Mouse (Mus musculus) frontal cortex, adult 2 months (tissue): ENCODE measurements at regions not wholly inside any gene's neighbourhood (a gene's known extent, or its start where the extent isn't known, plus 50 kb on each side); places are given as distances from the start of the nearest gene placed in this dataset.
A peak's percentile ranks its signal among the peaks of the same experiment; 100 is the strongest.

Experiments
- DNase-seq, 2 experiments: peaks; one replicate each; pipeline ENCODE4 v3.0.0; 2022; ENCODE audit warnings: low spot score in 1 of 2; ENCODE audit errors: extremely low spot score in 1 of 2

DNA sequence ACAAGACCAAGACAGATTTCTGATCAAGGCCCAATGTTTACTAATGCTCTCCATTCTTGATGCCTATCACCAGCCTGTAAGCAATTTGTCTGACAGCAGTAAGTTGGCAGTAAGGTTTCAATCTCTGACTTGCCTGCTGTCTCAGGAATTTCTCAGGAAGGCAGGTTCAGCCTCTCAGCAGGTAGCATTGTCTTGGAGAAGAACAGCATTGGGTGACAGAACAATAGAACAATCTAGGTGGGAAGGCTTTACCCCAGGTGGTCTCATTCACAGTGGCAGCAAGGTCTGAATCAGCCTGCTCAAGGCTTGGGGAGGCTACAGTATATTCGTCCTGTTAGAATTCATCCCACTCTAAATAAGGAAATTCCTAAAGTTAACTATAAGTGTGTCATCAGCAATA, 81.2 kb upstream of the Chordc1 start:
- no peak for DNase-seq

DNA sequence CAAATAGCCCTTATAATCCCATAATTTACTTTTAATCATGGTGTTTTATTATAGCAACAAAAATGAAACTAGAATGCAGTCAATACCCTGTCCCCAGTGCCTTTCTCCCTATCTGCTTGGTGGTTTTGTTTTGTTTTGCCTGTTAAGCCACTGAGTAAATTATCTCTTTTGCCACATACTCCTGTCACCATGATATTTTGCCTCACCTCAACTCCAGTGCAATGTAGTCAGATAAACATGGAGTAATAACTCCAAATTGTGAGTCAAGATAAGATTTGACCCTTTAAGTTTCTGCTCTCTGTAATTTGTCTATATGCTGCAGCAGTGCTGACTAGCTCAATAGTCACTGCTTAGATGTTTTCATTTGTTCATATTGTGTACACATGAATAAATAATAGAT, 65.3 kb upstream of the Chordc1 start:
- DNase-seq = no peak

DNA sequence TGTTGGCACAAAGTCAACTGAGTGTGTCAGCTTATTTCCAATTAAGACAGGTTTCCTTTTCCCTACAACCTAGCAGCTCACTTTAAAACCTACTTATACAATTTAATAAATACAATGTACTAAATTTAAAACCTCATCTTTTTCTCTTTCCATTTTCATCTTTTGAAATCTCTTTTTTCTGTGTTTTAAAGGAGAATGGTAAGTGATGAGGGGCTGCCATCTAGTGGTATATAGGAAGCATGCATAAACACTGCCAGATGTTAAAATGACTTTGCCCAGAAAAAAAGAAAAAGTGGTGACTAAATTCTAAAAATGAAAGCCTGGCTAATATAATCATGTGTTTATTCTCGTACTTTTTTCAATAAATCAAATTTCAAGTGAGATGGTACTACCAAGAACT, 62.0 kb upstream of the Chordc1 start:
- DNase-seq = peak in 1 of 2 experiments; percentile 40
